Mouse (Mus musculus) liver, adult 2 months (tissue): ENCODE results near the gene Hsd11b2. TPM values are rescaled to one million over a fixed set of nuclear protein-coding genes. Genes with fewer than 3 reads are reported as not detected.
A peak's percentile ranks its signal among the peaks of the same experiment; 100 is the strongest.

Experiments
- DNase-seq: peaks from one replicate; pipeline ENCODE4 v3.0.0-alpha.2; 2011; ENCODE audit warnings: low read depth, low spot score; ENCODE audit errors: extremely low read depth
- H3K27ac ChIP-seq: fragments of 200-500 bp; replicated peaks from 2 replicates; pipeline ENCODE4 v1.5.1; 2012; ENCODE audit warnings: low read depth, mild to moderate bottlenecking, control low read depth, inconsistent platforms, low read length; ENCODE audit not compliant: insufficient read depth
- H3K27me3 ChIP-seq: fragments of 200-500 bp; 2 replicates; pipeline ENCODE4 v1.6.1; 2012; ENCODE audit warnings: mild to moderate bottlenecking, moderate library complexity, low read length, inconsistent platforms; ENCODE audit not compliant: control insufficient read depth, insufficient read depth
- H3K36me3 ChIP-seq: fragments of 200-500 bp; 2 replicates; pipeline ENCODE4 v1.6.1; 2012; ENCODE audit warnings: low read length, inconsistent platforms; ENCODE audit not compliant: control insufficient read depth, insufficient read depth
- H3K4me1 ChIP-seq: fragments of 200-500 bp; 2 replicates; pipeline ENCODE4 v1.6.1; 2011; ENCODE audit warnings: low read length; ENCODE audit not compliant: control insufficient read depth, insufficient read depth
- H3K4me3 ChIP-seq: fragments of 200-500 bp; 2 replicates; pipeline ENCODE4 v1.5.1; 2011; ENCODE audit warnings: low read depth, mild to moderate bottlenecking, control low read depth, low read length, moderate library complexity; ENCODE audit not compliant: insufficient read depth
- H3K79me2 ChIP-seq: fragments of 200-500 bp; 2 replicates; pipeline ENCODE4 v1.6.1; 2012; ENCODE audit warnings: inconsistent platforms, mild to moderate bottlenecking, low read length, moderate library complexity; ENCODE audit not compliant: control insufficient read depth, insufficient read depth
- H3K9ac ChIP-seq: fragments of 200-500 bp; 2 replicates; pipeline ENCODE4 v1.6.1; 2012; ENCODE audit warnings: low read depth, mild to moderate bottlenecking, control low read depth, inconsistent platforms, low read length
- CTCF ChIP-seq: fragments of 200-500 bp; IDR thresholded peaks from 2 replicates; pipeline ENCODE4 v1.5.1; 2011; ENCODE audit warnings: low read depth, low read length, control low read depth
- POLR2A ChIP-seq: fragments of 200-500 bp; IDR thresholded peaks from 2 replicates; pipeline ENCODE4 v1.6.1; 2011; ENCODE audit warnings: low read length, control low read depth; ENCODE audit not compliant: insufficient read depth; ENCODE audit errors: extremely low read depth
- WGBS: fragments of 180-500 bp; shearing (Covaris S2); methylation state at CpG from one replicate; pipeline ENCODE4 v1.1.7; 2018; 5-methylcytosine and 5-hydroxymethylcytosine counted together
- polyA plus RNA-seq: library from polyadenylated mRNA; depleted of rRNA; stranded (reverse); fragments of >200 nt; gene quantifications from 2 replicates; pipeline ENCODE4 v1.2.3, GENCODE M21; 2012
- total RNA-seq: library from RNA; depleted of rRNA; stranded (reverse); fragments of >200 nt; gene quantifications from 2 replicates; pipeline ENCODE4 v1.2.3, GENCODE M21; 2014

Gene Hsd11b2
- total and polyA plus RNA-seq, 2 experiments: 0.09 TPM; not detected in 1

GRCm38 (mm10) chr8:105481453-105481852 lies 37.1 kb upstream of the Hsd11b2 start:
- Histone ChIP-seq H3K27ac (no peak overlapping the region), H3K4me1 (no peaks in the 10 kb centered on the region), H3K79me2 (no peaks in the 10 kb centered on the region), H3K4me3 (no peak overlapping the region), H3K27me3 (no peaks in the 10 kb centered on the region), H3K9ac (no peak overlapping the region), H3K36me3 (no peaks in the 10 kb centered on the region)
- 80% methylated on average over 6 of the region's 6 CpGs for WGBS
- no peak for DNase-seq
- TF ChIP-seq CTCF: peak; percentile 55; the same call in 1 of the 2 replicates
- no peak for TF ChIP-seq POLR2A

- 93% methylated on average over 8 of the region's 8 CpGs for WGBS
- DNase-seq: no peak
- no peaks in the 10 kb centered on the region for H3K27me3 ChIP-seq
- H3K4me1 ChIP-seq: no peaks in the 10 kb centered on the region
- no peaks in the 10 kb centered on the region for H3K79me2 ChIP-seq
- no peak overlapping the region for H3K4me3 ChIP-seq
- no peak overlapping the region for H3K9ac ChIP-seq
- H3K36me3 ChIP-seq: no peaks in the 10 kb centered on the region
- no peak overlapping the region for H3K27ac ChIP-seq
- TF ChIP-seq POLR2A (no peak), CTCF (no peak)
Measured at GRCm38 (mm10) chr8:105482123-105482522, 36.4 kb upstream of the Hsd11b2 start.

- Histone ChIP-seq H3K9ac (no peak overlapping the region), H3K79me2 (no peaks in the 10 kb centered on the region), H3K36me3 (no peaks in the 10 kb centered on the region), H3K27ac (no peak overlapping the region), H3K4me1 (no peaks in the 10 kb centered on the region), H3K27me3 (no peaks in the 10 kb centered on the region), H3K4me3 (no peak overlapping the region)
- 67% methylated on average over 14 of the region's 14 CpGs for WGBS
- DNase-seq: no peak
- TF ChIP-seq POLR2A (no peak), CTCF (peak; percentile 40)
Measured at GRCm38 (mm10) chr8:105483212-105484029, 35.1 kb upstream of the Hsd11b2 start.

- no peak overlapping the region for H3K4me3 ChIP-seq
- no peak overlapping the region for H3K27ac ChIP-seq
- H3K9ac ChIP-seq: no peak overlapping the region
- no peak for DNase-seq
- WGBS: 91% methylated on average over 3 of the region's 3 CpGs
- H3K79me2 ChIP-seq: no peaks in the 10 kb centered on the region
- H3K4me1 ChIP-seq: no peaks in the 10 kb centered on the region
- H3K27me3 ChIP-seq: no peaks in the 10 kb centered on the region
- TF ChIP-seq POLR2A (no peak), CTCF (no peak)
- H3K36me3 ChIP-seq: no peaks in the 10 kb centered on the region
Measured at GRCm38 (mm10) chr8:105484030-105484368, 34.6 kb upstream of the Hsd11b2 start.

- Histone ChIP-seq H3K4me3 (no peak overlapping the region), H3K27ac (no peak overlapping the region), H3K79me2 (no peaks in the 10 kb centered on the region), H3K27me3 (no peaks in the 10 kb centered on the region), H3K9ac (no peak overlapping the region), H3K36me3 (no peaks in the 10 kb centered on the region), H3K4me1 (no peaks in the 10 kb centered on the region)
- WGBS: 82% methylated on average over 2 of the region's 2 CpGs
- TF ChIP-seq POLR2A: no peak
- TF ChIP-seq CTCF: peak; percentile 55
- DNase-seq: no peak
Measured at GRCm38 (mm10) chr8:105484392-105484791, 34.2 kb upstream of the Hsd11b2 start.

- Histone ChIP-seq H3K9ac (no peak overlapping the region), H3K36me3 (no peaks in the 10 kb centered on the region)
- DNase-seq: no peak
Measured at GRCm38 (mm10) chr8:105488082-105488481, 30.5 kb upstream of the Hsd11b2 start.

More at GRCm38 (mm10) chr8:105488082-105488481, 30.5 kb upstream of the Hsd11b2 start:
- H3K4me1 ChIP-seq: no peaks in the 10 kb centered on the region
- H3K4me3 ChIP-seq: no peak overlapping the region
- no peaks in the 10 kb centered on the region for H3K79me2 ChIP-seq
- WGBS: 71% methylated on average over 3 of the region's 3 CpGs
- H3K27ac ChIP-seq: no peak overlapping the region
- no peak for TF ChIP-seq CTCF
- no peak for TF ChIP-seq POLR2A
- no peaks in the 10 kb centered on the region; the same call in 1 of the 2 replicates for H3K27me3 ChIP-seq
